Mouse (Mus musculus) 3134 (cell line): Measurements from ENCODE around the gene Cx3cl1.

Source experiments
- DNase-seq: peaks from one replicate; pipeline ENCODE4 v3.0.0-alpha.2; 2011; ENCODE audit warnings: low spot score; ENCODE audit not compliant: insufficient read length; ENCODE audit errors: extremely low read depth

Cx3cl1 gene

DNA sequence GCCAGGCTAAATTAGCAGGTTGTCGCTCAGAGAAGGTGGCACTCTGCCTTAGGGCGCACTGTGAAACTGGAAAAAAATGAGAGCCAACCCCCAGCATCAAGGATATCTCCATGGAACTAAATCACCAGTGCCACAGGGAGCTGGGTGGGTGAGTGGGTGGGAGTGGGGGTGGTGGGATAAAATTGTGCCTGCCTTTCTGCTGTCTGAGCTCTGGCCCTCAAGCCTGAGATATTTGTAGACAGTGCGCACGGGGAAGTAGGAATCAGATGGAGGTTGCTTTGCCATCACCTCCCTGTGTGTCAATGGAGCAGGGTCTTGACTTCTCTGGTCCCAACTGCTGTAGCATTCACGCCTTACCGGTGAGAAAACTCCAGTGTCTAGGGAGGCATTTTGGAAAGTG lies 1.2 kb downstream of the Cx3cl1 start:
- DNase-seq = no peak

DNA sequence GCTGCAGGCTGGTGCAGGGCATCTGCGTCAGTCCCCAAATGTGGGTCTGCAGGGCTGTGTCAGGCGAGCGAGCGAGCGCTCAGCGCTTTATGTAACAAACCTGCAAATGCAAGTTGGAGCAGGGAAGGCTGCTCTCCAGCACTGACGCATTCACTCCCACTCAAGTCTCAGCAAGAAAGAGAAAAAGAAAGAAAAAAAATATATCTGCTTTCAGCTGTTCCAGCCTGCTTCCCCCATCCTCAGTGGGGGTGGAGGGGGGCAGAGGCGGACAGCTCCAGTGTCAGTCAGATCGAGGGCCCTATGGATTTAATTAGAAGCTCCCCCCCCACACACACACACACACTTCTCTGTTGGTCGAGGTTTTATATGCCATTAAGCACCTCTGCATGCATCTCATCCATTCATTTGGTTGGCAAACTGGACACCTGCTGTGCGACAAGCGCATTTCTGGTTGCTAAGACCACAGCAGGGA lies 1.9 kb downstream of the Cx3cl1 start:
- no peak for DNase-seq

DNA sequence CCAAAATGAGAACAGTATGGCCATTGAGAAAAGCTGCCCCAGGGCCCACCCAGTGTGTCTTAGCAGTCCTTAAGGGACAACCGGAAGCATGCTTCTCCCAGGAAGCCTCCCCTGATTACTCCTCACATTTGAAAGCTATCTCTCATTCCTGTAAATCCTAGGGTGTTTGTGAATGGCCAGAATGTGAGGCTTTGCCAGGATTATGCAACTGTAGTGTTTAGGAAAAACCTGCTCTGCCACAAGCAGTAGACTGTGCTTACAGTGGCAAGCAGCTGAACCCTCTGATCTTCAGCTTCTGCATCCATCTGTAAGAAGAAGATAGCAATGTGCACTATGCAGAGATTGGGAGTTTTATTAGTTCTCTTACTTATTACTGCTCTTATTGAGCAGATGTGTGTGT lies 2.8 kb downstream of the Cx3cl1 start:
- DNase-seq = no peak

DNA sequence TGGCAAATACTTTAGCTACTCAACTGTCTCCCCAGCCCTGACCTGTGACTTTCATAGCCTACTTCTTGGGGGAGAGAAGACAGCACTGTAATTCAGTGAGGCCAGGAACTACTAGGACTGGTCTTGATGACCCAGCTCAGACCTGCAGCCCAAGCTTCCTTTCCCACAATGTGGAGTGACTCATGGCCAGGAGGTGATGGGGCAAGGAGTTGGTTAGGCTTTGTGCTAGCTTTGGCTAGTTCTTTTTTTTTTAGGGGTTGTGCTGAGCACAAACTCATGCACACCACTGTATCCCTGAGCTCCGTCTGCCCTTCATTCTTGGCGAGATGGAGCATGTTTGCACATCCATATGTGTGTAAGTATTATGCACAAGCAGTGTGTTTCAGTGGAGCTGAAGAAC lies 4.5 kb downstream of the Cx3cl1 start:
- DNase-seq = no peak

DNA sequence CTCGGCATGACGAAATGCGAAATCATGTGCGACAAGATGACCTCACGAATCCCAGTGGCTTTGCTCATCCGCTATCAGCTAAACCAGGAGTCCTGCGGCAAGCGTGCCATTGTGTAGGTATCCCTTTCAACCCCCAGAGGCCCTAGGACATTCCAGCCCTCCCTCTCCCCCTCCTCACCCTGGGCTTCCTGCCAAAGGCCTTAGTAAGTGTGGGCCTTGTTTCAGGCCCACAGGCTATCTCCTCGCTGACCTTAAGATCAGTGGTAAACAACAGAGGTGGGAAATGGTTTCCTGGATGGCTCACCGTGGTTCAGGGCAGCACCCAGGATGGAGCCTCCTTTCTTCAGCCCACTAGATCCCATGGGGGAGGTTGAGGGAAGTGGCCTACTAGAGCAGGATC lies 6.2 kb downstream of the Cx3cl1 start:
- no peak for DNase-seq

DNA sequence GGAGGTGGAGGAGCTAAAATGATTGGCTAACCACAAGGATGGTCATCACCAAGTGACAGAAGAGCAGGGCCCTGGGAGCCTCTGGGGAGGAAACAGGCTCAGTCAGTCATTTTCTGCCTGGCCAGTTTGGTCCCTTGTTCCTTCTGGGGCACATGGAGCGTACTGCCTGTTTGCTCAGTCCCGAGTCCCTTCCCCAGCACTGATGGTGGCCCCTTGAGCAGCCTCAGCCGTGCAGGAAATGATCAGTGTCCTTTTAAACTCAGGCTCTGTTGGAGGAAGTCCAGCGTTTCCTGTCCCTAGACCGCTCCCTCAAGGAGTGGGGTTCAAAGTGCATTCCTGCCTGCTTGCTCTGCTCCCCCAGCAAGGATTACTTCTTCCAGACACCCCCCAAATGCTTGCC lies 6.7 kb downstream of the Cx3cl1 start:
- DNase-seq = no peak

DNA sequence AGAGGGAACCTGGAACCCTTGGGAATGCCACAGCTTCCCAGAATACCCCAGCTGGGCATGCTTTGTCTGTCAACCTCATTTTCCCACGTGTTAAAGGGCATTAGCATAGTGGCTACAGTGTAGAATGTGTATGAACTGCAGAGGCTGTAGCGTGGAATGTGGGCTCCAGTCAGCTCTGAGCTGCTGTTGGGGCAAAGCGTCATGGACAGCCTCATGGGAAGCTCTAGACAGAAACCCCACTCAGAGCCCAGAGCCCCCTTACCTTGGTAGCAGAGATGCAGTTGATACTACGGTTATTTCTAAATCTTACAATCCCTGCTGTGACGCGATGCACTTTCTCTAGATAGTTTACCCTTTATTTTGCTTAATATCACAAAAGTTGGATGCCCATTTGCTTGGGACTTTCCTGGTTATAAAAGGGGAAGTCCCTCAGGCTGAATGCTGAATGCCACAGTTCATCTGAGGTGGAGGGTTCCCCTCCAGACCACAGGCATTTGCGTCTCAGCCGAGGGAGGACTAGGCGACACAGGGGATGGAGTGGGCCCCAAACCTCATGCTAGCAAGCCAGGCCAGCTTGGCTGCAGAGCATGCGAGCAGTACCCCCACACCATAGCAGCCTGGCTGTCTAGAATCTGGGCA lies 7.2 kb downstream of the Cx3cl1 start:
- DNase-seq = no peak

DNA sequence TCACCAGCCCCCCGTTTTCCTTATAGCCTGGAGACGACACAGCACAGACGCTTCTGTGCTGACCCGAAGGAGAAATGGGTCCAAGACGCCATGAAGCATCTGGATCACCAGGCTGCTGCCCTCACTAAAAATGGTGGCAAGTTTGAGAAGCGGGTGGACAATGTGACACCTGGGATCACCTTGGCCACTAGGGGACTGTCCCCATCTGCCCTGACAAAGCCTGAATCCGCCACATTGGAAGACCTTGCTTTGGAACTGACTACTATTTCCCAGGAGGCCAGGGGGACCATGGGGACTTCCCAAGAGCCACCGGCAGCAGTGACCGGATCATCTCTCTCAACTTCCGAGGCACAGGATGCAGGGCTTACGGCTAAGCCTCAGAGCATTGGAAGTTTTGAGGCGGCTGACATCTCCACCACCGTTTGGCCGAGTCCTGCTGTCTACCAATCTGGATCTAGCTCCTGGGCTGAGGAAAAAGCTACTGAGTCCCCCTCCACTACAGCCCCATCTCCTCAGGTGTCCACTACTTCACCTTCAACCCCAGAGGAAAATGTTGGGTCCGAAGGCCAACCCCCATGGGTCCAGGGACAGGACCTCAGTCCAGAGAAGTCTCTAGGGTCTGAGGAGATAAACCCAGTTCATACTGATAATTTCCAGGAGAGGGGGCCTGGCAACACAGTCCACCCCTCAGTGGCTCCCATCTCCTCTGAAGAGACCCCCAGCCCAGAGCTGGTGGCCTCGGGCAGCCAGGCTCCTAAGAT lies 7.9 kb downstream of the Cx3cl1 start:
- no peak for DNase-seq

DNA sequence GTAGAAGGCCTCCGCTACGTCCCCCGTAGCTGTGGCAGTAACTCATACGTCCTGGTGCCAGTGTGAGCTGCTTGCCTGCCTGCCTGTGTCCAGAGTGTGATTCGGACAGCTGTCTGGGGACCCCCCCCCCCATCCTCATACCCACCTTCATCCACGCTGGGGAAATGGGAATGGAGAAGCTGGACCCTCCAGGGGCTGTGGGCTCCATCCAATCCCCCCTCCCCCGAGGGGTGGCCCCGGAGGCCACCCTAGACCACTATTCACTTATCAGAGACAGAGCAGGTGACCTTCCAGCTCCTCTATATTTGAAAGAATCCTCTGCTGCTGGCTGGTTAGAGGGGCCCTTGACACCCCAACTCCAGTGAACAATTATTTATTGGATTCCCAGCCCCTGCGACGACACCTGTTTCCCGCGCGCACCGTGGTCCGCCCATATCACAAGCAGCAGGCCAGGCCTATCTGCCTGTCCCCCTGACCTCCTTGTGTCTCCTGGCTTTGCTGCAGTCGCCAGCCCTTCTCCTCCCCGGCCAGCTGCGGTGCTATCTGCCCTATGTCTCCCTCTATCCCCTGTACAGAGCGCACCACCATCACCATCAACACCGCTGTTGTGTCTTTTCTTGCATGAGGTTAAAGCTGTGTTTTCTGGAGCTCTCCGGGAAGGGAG lies 8.8 kb downstream of the Cx3cl1 start:
- no peak for DNase-seq

DNA sequence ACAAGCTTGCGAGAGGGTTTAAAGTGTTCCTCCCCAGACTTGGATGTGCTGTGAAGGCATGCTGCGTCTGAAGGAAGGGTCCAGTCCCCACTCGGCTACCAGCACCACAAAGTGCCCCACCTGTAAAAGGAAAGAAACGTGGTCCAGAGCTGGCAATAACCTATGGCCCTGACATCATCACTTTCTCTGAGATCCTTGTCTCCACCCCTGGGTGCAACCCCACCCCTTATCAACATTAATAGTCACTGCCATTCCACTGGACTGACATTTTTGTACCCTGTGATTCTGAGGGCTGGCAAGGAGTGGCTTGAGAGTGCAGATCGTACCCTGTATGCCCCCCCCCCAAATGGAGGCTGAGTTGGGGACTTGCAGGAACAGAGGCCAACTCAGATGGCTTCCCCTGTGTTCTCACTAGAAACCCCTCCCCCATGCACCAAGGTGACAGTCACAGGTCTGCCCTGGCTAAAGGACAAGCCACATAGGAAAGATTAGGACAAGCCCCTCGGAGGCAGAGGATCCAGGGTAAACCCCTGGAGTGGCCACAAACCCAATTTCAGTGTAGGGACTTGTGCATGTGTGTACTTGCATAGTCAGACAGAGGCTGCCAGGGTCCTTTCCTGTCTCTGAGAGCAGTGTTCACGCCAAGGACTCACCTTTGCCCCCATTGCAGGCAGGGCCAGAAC lies 9.5 kb downstream of the Cx3cl1 start:
- DNase-seq = no peak

DNA sequence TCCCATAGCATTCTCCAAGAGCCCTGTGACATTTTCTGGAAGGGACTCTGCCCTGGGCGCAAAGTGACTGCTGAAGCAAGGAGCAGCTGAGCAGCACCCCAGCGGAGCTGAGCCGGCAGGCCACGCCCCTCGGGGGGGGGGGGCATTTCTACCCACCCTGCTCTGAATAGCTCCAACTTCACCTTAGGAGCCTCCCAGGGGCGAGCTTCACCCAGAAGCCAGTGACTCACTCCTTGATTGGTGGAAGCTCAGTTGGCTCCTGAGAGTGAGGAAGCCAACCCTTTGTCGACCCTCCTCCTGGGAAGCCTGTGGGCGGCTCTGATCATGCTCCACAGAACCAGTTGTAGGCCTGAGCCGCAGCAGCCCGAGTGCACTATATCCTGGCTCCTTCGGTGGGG lies 10.0 kb downstream of the Cx3cl1 start:
- no peak for DNase-seq

DNA sequence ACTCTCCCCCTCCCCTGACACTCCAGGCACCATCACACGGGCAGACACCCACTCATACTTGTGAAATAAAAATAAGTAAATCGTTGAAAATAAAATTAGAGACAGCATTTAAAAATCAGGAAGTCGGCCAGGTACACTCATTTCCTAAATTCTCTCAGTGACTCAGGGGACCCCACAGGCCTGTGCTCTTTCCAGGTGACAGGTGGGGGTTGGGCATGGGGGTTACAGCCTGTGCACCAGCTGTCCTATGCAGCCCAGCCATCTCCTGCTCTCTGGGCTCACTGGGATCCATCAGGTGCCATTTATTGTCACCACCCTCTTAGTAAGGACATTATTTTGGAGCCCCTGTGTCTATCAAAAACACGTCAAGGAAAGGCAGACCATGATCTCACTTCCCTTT lies 12.1 kb downstream of the Cx3cl1 start:
- DNase-seq = no peak

DNA sequence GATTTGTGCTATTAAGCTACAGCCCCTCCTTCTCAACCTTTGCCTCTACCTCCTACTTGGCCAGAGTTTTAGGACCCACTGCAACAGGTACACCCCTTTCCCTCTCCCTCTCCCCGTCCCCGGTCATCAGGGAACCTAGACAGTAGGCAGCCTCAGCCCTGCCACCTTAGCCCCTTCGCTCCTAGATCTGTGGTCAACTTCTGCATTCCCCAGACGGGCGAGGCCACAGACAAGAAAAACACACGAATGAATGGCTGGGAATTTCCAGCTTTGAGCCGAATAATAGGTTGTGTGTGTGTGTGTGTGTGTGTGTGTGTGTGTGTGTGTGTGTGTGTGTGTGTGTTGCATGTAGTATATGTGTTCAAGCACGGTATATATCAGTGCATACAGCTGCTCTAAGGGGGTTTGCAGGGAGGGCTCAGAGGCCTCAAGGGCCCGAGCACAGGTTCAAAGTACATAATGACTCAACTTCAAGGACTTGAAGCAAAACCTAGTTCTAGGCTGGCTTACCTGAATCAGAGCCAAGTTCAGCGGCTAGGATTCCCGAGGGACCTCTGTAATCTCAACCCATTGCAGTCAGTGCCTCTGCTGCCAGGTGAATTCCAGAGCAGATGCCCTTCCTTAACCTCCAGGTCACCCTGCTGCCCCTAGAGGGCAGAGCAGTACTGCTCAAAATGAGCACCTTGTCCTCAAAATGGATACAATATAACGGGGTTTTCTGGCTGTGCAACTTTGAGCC lies 13.6 kb downstream of the Cx3cl1 start:
- peak; percentile 74 for DNase-seq

DNA sequence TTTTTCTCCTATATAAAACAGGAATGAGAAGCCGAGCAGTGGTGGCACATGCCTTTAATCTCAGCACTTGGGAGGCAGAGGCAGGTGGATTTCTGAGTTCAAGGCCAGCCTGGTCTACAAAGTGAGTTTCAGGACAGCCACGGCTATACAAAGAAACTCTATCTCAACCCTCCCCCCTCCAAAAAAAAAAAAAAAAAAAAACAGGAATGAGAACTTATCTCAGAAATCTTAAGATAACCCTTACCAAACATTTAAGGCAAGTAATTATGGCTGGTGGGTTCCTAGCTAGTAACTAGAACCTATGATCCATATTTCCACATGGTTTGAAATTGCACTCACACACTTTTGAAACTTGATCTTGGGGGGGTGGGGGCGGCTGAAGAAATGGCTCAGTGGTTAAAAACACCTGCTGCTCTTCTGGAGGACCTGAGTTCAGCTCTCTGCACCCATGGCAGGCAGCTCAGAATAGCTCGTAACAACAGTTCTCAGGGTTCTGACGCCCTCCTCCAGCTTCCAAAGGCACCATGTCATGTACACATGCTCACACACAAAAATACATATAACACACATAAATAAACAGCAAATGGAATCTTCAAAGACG lies 14.3 kb downstream of the Cx3cl1 start:
- DNase-seq = no peak

DNA sequence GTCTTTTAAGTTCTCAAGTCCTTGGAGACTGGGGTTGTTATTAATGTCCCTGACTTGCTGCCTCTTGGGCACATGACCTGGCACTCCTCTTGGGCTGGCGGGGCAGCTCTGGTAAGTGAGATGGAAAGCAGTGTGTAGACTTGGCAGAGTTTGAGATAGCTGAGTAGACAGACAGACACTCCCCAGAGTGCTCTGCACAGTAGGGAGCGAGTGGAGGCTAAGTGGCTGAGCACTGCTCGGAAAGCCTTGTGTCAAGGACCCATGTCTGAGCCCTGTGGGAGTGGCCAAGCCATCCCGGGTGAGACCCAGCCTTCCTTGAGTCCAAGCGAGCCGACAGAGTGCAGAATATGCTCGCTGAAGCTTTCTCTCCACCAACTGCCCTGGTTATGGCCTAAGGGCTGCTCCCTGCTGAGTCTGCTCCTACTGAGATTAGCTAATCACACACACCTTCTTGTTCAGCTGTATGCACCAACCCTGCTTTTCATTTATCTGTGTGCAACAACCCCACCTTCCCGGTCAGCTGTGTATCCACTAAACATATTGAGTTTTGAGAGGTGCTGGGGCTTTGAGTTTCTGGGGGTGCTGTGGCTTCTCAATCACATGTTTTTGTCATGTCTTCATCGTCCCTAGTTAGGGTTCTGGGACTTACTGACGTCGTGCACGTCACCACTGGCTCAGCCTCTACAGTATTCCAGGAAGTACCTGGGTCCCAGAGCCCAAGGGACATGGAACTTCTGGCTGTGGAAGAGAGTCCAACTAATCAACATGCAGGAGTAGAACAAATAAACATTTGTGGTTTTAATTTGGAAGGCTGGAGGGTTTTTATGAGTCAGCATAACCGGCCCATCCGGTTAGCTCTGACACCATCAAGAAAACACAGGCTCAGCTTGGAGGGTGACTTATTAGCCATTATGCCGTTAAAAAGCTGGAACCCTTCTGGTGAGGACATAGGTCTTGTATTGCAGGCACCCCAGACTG lies 16.0 kb downstream of the Cx3cl1 start:
- peak; percentile 81 for DNase-seq

DNA sequence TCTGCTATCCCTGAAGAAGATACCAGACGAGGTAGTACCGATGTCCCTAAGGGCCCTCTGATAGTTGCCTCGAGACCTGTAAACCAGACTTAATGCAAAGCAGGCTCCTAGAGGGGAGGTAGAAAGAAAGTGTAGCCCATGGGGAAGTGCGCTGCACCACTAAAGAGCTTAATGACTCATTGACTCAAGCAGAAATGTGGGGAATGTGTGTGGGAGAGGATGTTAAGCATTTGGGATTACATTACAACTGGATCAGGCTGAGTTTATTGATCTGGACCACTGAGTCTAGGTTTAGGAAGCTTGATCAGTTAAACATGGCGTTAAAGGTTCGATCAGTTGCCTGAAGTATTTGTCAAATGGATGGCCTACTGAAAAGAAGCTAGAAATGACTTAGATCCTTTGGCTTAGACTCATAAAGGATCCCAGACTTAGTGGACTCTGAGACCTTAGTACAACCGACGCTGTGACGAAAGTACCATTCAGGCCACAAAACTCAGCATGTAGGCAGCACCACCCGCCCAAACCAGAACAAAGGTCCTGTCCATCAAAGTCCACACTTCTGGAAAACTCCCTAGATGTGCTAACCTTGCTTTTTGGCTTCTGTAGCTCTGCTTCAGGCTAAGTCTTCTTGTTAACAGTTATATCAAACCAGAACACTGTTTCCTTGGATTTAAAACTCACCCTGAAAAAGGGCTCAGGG lies 17.6 kb downstream of the Cx3cl1 start:
- no peak for DNase-seq

DNA sequence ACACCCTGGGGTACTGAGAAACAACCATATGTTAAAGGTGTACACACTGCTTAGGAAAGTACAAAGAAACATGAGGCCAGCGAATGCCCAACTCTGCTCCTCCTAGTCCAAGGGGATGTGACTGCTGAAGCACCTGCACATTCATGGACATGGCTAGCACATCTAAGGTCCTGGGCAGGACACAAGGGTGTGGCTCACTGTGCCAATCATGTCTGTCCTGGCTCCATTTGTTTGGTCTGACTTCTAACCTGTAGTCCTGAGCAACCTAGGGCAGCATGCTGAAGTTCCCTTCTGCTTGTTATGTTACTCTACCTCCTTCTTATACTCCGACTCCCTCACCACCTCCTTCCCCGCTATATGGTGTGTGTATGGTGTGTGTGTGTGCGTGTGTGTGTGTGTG lies 22.6 kb downstream of the Cx3cl1 start:
- no peak for DNase-seq

DNA sequence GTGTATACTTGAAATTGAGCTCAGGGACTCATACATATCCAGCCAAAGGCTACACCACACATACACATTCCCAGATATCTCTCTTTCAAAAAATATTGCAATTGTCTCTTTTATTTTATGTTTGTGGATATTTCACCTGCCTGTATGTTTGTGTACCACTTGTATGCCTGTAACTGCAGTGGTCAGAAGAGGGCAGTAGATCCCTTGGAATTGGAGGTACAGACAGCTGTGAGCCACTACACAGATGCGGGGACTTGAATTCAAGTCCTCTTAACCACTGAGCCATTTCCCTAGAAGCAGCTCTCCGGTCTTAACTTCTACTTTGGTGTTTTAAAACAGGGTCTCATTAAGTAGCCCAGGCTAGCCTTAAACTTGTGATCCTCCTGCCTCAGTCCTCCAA lies 23.0 kb downstream of the Cx3cl1 start:
- DNase-seq = no peak
